Mouse (Mus musculus) c-Kit-positive CD71-positive TER-119-positive erythroid progenitor cells, embryonic 14.5 days (primary cell): ENCODE data around the gene Kmt2b.

Experiments used
- DNase-seq: peaks from one replicate; pipeline ENCODE4 v3.0.0-alpha.2; 2013; ENCODE audit warnings: low spot score

Gene Kmt2b

DNA sequence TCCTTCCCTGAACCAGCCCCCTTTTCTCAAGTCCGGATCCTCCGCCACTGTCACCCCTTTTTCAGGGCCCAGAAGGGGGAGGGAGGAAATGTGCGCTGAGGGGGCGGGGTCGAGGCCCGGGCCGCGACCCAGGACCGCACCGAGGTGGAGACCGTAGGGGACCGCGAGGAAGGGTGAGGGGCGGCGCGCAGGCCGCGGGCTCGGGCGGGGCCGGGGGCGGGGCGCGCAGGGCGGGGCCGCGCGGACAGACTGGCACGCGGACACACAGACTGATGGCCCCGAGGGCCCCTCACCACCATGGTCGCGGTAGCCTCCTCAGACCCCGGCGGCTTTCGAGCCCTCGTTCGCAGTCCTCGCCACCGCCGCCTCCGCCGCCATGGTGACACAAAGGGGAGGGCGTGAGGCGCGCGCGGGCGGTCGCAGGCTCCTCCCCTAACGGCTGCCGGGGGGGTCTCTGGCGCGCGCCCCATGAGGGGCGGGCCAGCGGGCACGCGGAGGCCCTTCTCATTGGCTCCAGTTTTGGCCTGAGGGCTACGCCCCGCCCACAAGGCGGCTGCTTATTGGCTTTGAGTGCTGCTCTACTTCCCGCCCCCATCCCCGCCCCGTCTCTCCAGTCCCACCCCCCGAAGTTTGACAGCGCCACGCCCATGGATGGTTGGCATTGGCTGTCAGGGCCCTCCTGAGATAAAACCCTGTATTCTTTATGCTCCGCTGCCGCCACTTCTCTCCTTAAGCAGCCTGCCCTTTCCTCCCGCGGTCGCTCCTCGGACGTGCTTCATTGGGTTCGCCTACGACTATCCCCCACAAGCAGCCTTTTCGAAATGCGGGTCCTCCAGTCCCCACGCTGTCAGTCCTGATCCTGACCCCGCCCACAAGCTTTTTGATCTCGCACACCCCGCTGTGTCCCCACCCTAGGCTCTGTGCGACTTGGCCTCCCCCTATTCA, 53.6 kb downstream of the Kmt2b start, which contains the start of gene Arhgap33:
Gene Arhgap33, minus strand, starts transcription at position 428 of the 945 bp plus-strand sequence.
- peak; percentile 99 for DNase-seq

DNA sequence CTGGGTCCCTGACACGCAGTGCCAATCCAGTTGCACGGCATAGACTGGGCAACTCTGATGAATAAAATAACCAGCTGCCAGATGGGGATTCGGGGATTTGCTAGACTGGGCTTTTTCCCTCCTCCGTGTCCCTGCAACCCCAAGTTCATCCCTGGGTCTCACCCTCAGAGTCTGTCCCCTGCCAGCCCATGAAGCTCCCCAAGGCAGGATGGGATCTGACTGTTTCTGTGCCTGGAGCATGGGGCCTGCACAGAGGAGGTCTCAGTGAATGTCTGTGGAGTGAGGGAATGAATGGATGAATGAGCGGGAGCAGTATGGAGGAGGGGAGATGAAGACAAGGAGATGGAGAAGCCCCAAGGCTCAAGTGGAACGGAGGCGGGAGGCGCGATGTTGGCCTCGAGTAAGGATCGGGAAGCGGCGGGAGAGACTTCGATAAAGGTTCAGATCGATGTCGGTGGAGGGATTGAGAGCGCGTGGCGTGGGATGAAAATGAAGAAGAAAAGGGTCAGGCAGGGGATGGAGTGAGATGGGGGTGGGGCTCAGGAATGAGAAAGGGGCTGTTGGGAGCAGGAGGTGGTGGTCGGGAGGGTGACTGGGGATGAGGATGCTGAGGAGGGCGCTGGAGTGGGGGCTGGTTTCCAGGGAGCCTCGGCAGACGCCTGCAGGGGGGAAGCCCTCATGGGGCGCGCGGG, 54.4 kb downstream of the Kmt2b start:
- DNase-seq: no peak

DNA sequence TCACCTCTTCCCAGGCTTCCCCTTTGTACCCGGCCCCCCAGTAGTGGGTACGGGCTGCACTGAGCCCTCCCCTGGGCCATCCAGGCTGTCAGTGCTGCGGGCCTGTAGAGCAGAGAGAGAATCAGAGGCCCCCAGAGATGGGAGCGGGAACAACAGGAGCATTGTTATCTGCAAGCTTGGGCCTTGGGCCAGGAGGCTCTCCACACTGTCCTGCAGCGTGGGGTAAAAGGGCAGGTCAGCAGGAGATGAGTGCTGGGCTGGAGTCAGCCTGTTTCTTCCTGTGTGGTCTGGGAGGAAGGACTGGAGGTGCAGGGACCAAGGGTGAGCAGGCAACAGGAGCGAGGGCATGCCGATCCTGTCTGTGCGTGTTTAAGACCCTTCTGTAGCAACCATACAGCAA, 55.6 kb downstream of the Kmt2b start:
- no peak for DNase-seq

DNA sequence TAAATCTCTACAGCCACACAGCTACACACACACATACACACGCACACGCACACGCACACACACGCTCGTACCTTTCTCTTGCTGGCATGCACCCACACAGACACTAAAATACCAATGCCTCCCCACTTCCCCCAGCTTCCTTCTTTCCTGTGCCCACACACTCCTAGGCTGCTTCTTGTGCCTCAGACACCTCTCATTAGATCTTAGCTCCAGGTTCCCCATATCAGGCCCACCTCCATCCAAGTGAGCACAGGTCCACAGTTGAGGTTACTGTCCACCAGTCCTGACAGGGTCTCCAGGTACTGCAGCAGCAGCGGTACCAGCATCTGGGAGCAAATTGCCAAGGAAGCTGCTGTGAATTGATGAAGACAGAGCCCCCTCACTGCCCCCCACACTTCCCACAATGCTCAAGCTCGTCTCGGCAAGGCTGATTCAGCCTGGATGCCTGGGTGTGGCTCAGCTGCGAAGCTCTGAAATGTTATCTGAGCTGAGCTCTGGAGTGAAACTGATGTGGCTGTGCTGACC, 57.2 kb downstream of the Kmt2b start:
- no peak for DNase-seq

DNA sequence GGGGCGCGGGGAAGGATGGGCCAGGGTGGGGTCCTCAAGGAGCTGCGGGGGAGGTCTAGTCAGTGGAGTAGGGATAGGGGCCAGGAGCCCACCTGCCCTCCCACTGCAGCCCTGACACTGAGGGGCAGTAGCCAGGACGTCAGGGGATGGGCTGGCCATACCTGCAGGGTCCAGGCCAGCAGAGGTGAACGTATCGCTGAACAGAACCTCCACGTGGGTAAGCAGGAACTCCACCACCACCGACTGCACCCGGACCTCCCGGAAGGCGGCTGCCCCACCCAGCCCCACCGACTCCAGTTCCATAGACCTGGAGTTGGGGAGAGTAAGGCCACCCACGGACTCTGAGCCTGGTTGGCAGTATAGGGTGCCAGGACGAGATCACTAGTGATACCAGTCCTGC, 61.5 kb downstream of the Kmt2b start:
- DNase-seq: no peak

DNA sequence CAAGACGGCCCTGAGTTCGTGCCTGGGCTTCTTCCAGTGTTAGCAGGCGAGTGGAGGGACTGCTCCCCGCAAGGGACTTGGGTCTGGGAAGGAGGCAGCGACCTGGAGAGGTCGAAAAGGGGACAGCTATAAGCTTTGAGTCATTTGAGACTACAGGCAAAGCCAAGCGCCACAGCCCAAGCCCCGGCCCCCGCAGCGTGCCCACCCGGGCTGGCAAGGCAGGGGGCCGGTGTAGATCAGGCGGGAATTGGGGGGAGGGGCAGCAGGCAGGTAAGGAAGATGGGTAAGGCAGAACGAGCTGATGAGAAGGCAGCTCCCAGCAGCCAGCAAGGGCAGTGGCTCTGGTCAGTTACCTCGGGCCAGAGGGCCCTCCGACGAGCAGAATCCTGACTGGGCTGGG, 62.1 kb downstream of the Kmt2b start:
- no peak for DNase-seq

DNA sequence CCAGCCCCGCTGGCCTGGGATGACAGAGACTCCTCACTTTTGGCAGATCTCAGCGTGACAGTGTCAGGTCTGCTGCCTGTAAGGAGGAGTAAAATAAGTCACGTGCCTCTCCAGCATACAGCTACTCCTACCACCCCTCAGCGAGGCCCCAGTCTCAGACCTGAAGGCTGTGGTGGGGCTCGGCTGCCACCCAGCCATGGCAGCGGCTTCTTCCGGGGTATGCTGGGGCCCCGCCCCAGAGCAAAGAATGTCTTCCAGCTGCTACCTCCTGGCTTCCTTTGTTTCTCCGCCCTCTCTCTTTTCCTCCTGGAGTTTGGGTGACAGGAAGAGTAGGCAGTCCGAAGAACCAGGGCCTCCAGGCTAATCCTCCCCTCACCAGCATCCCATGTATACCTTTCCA, 62.6 kb downstream of the Kmt2b start:
- DNase-seq: no peak

DNA sequence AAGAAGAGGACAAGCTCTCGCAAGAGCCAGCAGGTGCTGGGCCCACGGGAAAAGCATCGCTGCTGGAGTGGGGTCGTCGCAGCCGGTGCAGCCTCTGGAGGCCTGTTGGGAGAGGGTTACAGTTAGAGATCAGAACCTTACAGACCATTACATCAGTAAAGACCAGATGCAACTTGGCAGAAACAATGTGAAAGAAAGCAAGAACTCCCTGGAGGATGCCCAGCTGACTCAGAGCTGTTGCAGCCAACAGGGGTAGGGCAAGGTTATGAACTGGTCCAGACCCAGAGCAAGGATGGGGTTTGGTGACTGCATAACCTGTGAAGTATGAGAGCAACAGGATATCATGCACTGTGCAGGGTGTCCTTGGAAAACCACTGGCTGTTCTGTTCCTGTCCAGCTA, 64.0 kb downstream of the Kmt2b start:
- no peak for DNase-seq

DNA sequence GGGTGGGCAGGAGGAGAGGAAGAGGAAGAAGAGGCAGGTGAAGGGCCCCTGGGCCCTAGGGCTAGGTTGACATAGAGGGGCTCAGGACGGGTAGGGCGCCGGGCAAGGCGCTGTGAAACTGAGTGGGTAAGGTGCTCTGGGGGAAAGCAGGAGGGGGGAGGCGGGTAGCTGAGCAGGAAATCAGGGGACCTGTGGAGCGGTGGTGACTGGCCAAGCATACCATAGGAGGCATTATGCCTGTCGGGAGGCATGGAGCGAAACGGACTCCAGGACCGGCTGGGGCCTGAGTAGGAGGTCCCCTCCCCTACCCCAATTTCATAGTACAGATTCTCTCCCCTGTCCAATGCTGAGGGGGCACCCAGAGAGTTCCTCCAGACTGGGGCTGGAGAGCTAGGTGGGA, 65.7 kb downstream of the Kmt2b start:
- DNase-seq: no peak

DNA sequence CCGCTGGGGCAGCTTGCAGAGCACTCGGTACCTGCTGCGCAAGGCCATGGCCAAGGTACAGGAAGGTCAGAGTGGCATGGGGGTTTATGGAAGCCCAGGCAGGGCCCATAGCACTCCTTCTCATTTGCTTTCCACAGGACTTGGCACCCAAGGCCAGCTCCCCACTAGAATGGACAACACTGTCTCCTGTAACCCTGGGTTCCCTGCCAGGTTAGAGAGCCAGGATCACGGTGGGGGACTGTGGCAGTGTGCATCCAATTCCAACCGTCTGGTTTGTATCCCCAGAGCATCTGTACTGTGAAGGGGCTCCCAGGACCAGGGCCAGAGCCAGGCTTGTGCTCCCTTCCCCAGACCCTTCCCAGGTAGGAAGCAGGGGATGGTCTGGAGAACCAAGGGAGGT, 67.7 kb downstream of the Kmt2b start:
- DNase-seq: no peak

DNA sequence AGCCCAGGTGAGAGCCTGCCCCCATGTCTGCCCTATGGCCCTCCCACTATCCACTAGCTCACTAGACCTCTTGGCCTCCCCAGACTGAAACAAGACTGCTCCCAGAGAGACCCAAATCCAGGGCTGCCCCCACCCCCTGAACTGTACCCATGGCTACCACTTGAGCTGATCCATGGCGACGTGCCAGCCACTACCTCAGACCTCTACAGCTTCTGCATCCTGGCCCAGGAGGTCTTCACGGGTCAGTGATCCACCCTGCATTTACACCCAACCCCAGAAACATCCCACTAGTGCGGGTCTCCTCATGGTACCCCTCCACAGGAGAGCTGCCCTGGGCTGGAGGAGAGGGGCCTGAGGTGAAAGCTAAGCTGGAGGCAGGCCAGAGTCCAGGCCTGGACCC, 68.1 kb downstream of the Kmt2b start:
- DNase-seq: no peak
